ENCODE assay signal across 13 mouse cellular contexts in genomic region chr6:55337242-55337641, GRCm38 (mm10). TPM values are rescaled to one million over a fixed set of nuclear protein-coding genes. Genes with fewer than 3 reads are reported as not detected.
DNase-seq lines count a peak whose midpoint lies in the region; ATAC-seq and TF ChIP-seq lines count a peak whose summit lies in the region.
"Had no signal": no experiment of that assay in that cellular context is flagged by ENCODE, and none has a peak within 500 bp of the region (broad histone marks: within the 10 kb centered on the region; RNA-seq: fewer than 3 reads in every experiment).

No protein-coding gene starts in this region.

- H3K9ac ChIP-seq in heart, embryonic 16.5 days (ENCODE audit: low read length): peak overlapping the region; percentile 54
- H3K9ac ChIP-seq in lung, embryonic 16.5 days (ENCODE audit: low read length): peak overlapping the region; percentile 26
- no peak overlapping the region for H3K9ac ChIP-seq in midbrain, embryonic 16.5 days (ENCODE audit: low read depth, low read length)
- H3K9ac ChIP-seq in hindbrain, embryonic 16.5 days (ENCODE audit: low read depth, low read length): no peak overlapping the region
- H3K9ac ChIP-seq: midbrain, embryonic 12.5 days had no signal

- TF ChIP-seq CTCF in embryonic fibroblast, embryonic 13.5 days (IDR thresholded peaks at IDR 0.05; ENCODE audit: borderline replicate concordance, insufficient read depth, low read length): no peak
- TF ChIP-seq CTCF in small intestine, adult 2 months (IDR thresholded peaks at IDR 0.05; ENCODE audit: extremely low read depth, insufficient read length, insufficient replicate concordance, low read depth, low read length): no peak

- TF ChIP-seq POLR2A in embryonic fibroblast, embryonic 13.5 days (IDR thresholded peaks at IDR 0.05; ENCODE audit: low read depth, low read length): no peak
- TF ChIP-seq POLR2A in small intestine, adult 2 months (IDR thresholded peaks at IDR 0.05; ENCODE audit: low read depth, low read length): no peak

- H3K36me3 ChIP-seq in heart, embryonic 16.5 days (ENCODE audit: control insufficient read depth, insufficient read depth): no peaks in the 10 kb centered on the region
- no peaks in the 10 kb centered on the region for H3K36me3 ChIP-seq in lung, embryonic 16.5 days (ENCODE audit: control insufficient read depth, insufficient read depth, low read length)
- H3K36me3 ChIP-seq in small intestine, adult 2 months (ENCODE audit: control insufficient read depth, insufficient read depth, low read length): no peaks in the 10 kb centered on the region; the same call in 1 of the 2 replicates
- H3K36me3 ChIP-seq in midbrain, embryonic 16.5 days (ENCODE audit: control insufficient read depth, insufficient read depth, low read length): no peaks in the 10 kb centered on the region
- H3K36me3 ChIP-seq in hindbrain, embryonic 16.5 days (ENCODE audit: control insufficient read depth, insufficient read depth, low read length): no peaks in the 10 kb centered on the region
- H3K36me3 ChIP-seq: midbrain, embryonic 12.5 days had no signal

- no peaks in the 10 kb centered on the region for H3K9me3 ChIP-seq in heart, embryonic 16.5 days (replicated peaks; ENCODE audit: control insufficient read depth, low read length)
- H3K9me3 ChIP-seq in lung, embryonic 16.5 days (ENCODE audit: control insufficient read depth, low read length): no peaks in the 10 kb centered on the region
- H3K9me3 ChIP-seq in midbrain, embryonic 16.5 days (replicated peaks; ENCODE audit: control insufficient read depth, low read length, poor library complexity, severe bottlenecking): no peaks in the 10 kb centered on the region
- no peaks in the 10 kb centered on the region for H3K9me3 ChIP-seq in hindbrain, embryonic 16.5 days (ENCODE audit: control insufficient read depth, low read length)
- H3K9me3 ChIP-seq: midbrain, embryonic 12.5 days had no signal

- WGBS in heart, embryonic 16.5 days: 56% methylated on average over 5 of the region's 5 CpGs
- WGBS in lung, embryonic 16.5 days: 76% methylated on average over 5 of the region's 5 CpGs
- whole genome bisulfite sequencing in small intestine, adult 2 months: 26% methylated on average over 5 of the region's 5 CpGs
- WGBS in midbrain, embryonic 16.5 days: 89% methylated on average over 5 of the region's 5 CpGs
- WGBS in hindbrain, embryonic 16.5 days: 83% methylated on average over 5 of the region's 5 CpGs

- DNase-seq in heart, postnatal 4 days: no peak
- DNase-seq in lung, postnatal 14 days: no peak
- DNase-seq: thymus, adult 2 months had no signal

- ATAC-seq in heart, embryonic 16.5 days (replicated peaks; ENCODE audit: extremely low read depth, insufficient read depth, low FRiP score): no peak
- ATAC-seq in lung, embryonic 16.5 days (ENCODE audit: low read depth): no peak
- ATAC-seq in midbrain, embryonic 16.5 days: no peak
- ATAC-seq in hindbrain, embryonic 16.5 days: no peak
- ATAC-seq: forebrain, embryonic 14.5 days had no signal

- H3K4me2 ChIP-seq in heart, embryonic 16.5 days (ENCODE audit: low read depth, low read length): peak overlapping the region; percentile 47
- peak overlapping the region; percentile 27 for H3K4me2 ChIP-seq in lung, embryonic 16.5 days (ENCODE audit: low read depth, low read length)
- H3K4me2 ChIP-seq in midbrain, embryonic 16.5 days (ENCODE audit: low read length): no peak overlapping the region
- no peak overlapping the region for H3K4me2 ChIP-seq in hindbrain, embryonic 16.5 days (ENCODE audit: low read length)
- H3K4me2 ChIP-seq: midbrain, embryonic 12.5 days had no signal

- peak overlapping the region; percentile 37 for H3K4me3 ChIP-seq in heart, embryonic 16.5 days (ENCODE audit: low read length)
- H3K4me3 ChIP-seq in lung, embryonic 16.5 days (ENCODE audit: low read length): peak overlapping the region; percentile 24
- peak overlapping the region; percentile 22; the same call in 1 of the 2 replicates for H3K4me3 ChIP-seq in embryonic fibroblast, embryonic 13.5 days (ENCODE audit: insufficient read depth, low read length)
- H3K4me3 ChIP-seq in small intestine, adult 2 months (ENCODE audit: low read depth, low read length): peak overlapping the region; percentile 64
- no peak overlapping the region for H3K4me3 ChIP-seq in midbrain, embryonic 16.5 days (ENCODE audit: low read depth, low read length)
- H3K4me3 ChIP-seq in hindbrain, embryonic 16.5 days (ENCODE audit: low read length): no peak overlapping the region
- H3K4me3 ChIP-seq: midbrain, embryonic 12.5 days had no signal

- no peak overlapping the region for H3K27ac ChIP-seq in heart, embryonic 16.5 days (ENCODE audit: low read length)
- H3K27ac ChIP-seq in lung, embryonic 16.5 days (ENCODE audit: low read length): no peak overlapping the region
- no peak overlapping the region for H3K27ac ChIP-seq in embryonic fibroblast, embryonic 13.5 days (ENCODE audit: insufficient read depth, low read length)
- H3K27ac ChIP-seq in small intestine, adult 2 months (ENCODE audit: insufficient read depth, low read depth, low read length): peak overlapping the region; percentile 69
- H3K27ac ChIP-seq in midbrain, embryonic 16.5 days (ENCODE audit: low read length): no peak overlapping the region
- H3K27ac ChIP-seq in hindbrain, embryonic 16.5 days (ENCODE audit: low read depth, low read length): no peak overlapping the region
- H3K27ac ChIP-seq: midbrain, embryonic 12.5 days had no signal

- H3K4me1 ChIP-seq in heart, embryonic 16.5 days (ENCODE audit: control insufficient read depth, insufficient read depth, low read length): peaks cover 37% of the 10 kb centered on the region
- H3K4me1 ChIP-seq in lung, embryonic 16.5 days (replicated peaks; ENCODE audit: control insufficient read depth, insufficient read depth, low read length): peaks cover 52% of the 10 kb centered on the region
- peaks cover 4% of the 10 kb centered on the region; the same call in 1 of the 2 replicates for H3K4me1 ChIP-seq in embryonic fibroblast, embryonic 13.5 days (ENCODE audit: control insufficient read depth, insufficient read depth, low read length)
- peaks cover 29% of the 10 kb centered on the region for H3K4me1 ChIP-seq in small intestine, adult 2 months (ENCODE audit: control insufficient read depth, insufficient read depth, insufficient read length, low read length)
- H3K4me1 ChIP-seq in midbrain, embryonic 16.5 days (ENCODE audit: control insufficient read depth, insufficient read depth, low read length): peaks cover 7% of the 10 kb centered on the region; the same call in 1 of the 2 replicates
- H3K4me1 ChIP-seq in hindbrain, embryonic 16.5 days (ENCODE audit: control insufficient read depth, insufficient read depth, low read depth, low read length): peaks cover 9% of the 10 kb centered on the region

- no peaks in the 10 kb centered on the region for H3K27me3 ChIP-seq in heart, embryonic 16.5 days (ENCODE audit: control insufficient read depth, insufficient read depth, low read length)
- H3K27me3 ChIP-seq in lung, embryonic 16.5 days (ENCODE audit: control insufficient read depth, insufficient read depth, low read depth, low read length): no peaks in the 10 kb centered on the region
- H3K27me3 ChIP-seq in small intestine, adult 2 months (ENCODE audit: control insufficient read depth, insufficient read depth, low read length): no peaks in the 10 kb centered on the region
- no peaks in the 10 kb centered on the region for H3K27me3 ChIP-seq in midbrain, embryonic 16.5 days (ENCODE audit: control insufficient read depth, insufficient read depth, low read depth, low read length)
- H3K27me3 ChIP-seq in hindbrain, embryonic 16.5 days (replicated peaks; ENCODE audit: control insufficient read depth, insufficient read depth, low read length): no peaks in the 10 kb centered on the region
- H3K27me3 ChIP-seq: midbrain, embryonic 12.5 days had no signal

RNA-seq across cellular contexts. Expression of gene Aqp1, which starts 1.0 kb away (rescaled TPM):
- 59.2 and 62.7 TPM in 2 replicates for polyA plus RNA-seq in heart, embryonic 16.5 days (2015; fragmentation: Nextera tagmentation; extraction: Ambion mirVana)
- 10 to 100 TPM; 87.4 to 98.8 TPM for total RNA-seq in heart, postnatal 4 days (2021)
- 70.5 and 84.9 TPM in 2 replicates for polyA plus RNA-seq in lung, embryonic 16.5 days (2015; fragmentation: Nextera tagmentation; extraction: Ambion mirVana)
- polyA plus RNA-seq in embryonic fibroblast, embryonic 13.5 days (2011; ENCODE audit: insufficient read length, low read depth, missing spikeins): 23.7 and 50.9 TPM in 2 replicates
- polyA plus RNA-seq in small intestine, adult 2 months (2012; rRNA removed): 56.3 and 310 TPM in 2 replicates
- 4.8 and 5.4 TPM in 2 replicates for polyA plus RNA-seq in midbrain, embryonic 16.5 days (2015; fragmentation: Nextera tagmentation; extraction: Ambion mirVana)
- polyA plus RNA-seq in hindbrain, embryonic 16.5 days (2015; fragmentation: Nextera tagmentation; extraction: Ambion mirVana): 27.6 and 30.9 TPM in 2 replicates

RNA-seq across cellular contexts. Expression of gene Ghrhr, which starts 38.9 kb away (rescaled TPM):
- polyA plus RNA-seq in heart, embryonic 16.5 days (2015; fragmentation: Nextera tagmentation; extraction: Ambion mirVana): not detected in 2 replicates
- not detected for total RNA-seq in heart, postnatal 4 days (2021)
- 0.10 TPM in 1 of 2 replicates, not detected in the other for polyA plus RNA-seq in lung, embryonic 16.5 days (2015; fragmentation: Nextera tagmentation; extraction: Ambion mirVana)
- polyA plus RNA-seq in embryonic fibroblast, embryonic 13.5 days (2011; ENCODE audit: insufficient read length, low read depth, missing spikeins): not detected in 2 replicates
- polyA plus RNA-seq in small intestine, adult 2 months (2012; rRNA removed): 0.15 and 0.18 TPM in 2 replicates
- not detected in 2 replicates for polyA plus RNA-seq in midbrain, embryonic 16.5 days (2015; fragmentation: Nextera tagmentation; extraction: Ambion mirVana)
- not detected in 2 replicates for polyA plus RNA-seq in hindbrain, embryonic 16.5 days (2015; fragmentation: Nextera tagmentation; extraction: Ambion mirVana)
- total RNA-seq: heart, adult 8-10 months; left cerebral cortex, adult 8-10 months had no signal
- polyA plus RNA-seq: forebrain, embryonic 14.5 days; midbrain, embryonic 12.5 days had no signal

Comparison
In these comparisons a context has a peak if more than half of its experiments do, and no peak if none do; other contexts are left out.
1. H3K4me2 ChIP-seq: peak in heart, embryonic 16.5 days (single experiment) and lung, embryonic 16.5 days (single experiment); none in midbrain, embryonic 16.5 days (single experiment) and hindbrain, embryonic 16.5 days (single experiment).
2. H3K4me3 ChIP-seq: peak in heart, embryonic 16.5 days (single experiment), lung, embryonic 16.5 days (single experiment), embryonic fibroblast, embryonic 13.5 days (single experiment) and small intestine, adult 2 months (single experiment); none in midbrain, embryonic 16.5 days (single experiment) and hindbrain, embryonic 16.5 days (single experiment).
3. H3K9ac ChIP-seq: peak in heart, embryonic 16.5 days (single experiment) and lung, embryonic 16.5 days (single experiment); none in midbrain, embryonic 16.5 days (single experiment) and hindbrain, embryonic 16.5 days (single experiment).